Mouse (Mus musculus) adrenal gland, postnatal 0 days (tissue): ENCODE measurements around the gene Ugt2b37. TPM values are rescaled to one million over a fixed set of nuclear protein-coding genes. Genes with fewer than 3 reads are reported as not detected.

Experiments used
- polyA plus RNA-seq: library from polyadenylated mRNA; unstranded; fragments of >200 nt; fragmentation: Nextera tagmentation; extraction: Ambion mirVana; gene quantifications from 2 replicates; pipeline ENCODE4 v1.2.1, GENCODE M21; 2015

Gene Ugt2b37
- not detected in 2 replicates for polyA plus RNA-seq

DNA sequence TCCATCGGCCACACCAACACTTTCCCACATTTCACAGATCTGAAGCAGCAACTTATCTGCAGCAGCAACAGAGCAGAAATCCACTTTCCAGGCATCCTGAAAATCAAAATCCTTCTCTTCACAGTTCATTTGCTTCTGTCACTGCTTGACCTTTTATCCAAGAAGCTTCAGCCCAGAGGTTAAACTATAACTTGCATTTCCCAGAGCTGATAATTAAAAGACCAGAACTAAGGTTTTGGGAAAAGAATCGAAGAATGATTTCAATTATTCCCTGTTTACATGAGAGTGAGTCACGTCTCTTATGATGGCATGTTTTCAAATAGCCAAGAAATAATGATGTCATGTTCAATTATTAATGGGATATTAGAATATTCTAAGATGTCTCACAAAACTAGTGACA, at the start of gene Ugt2b37:
Ugt2b37 (minus strand) TSS at position 129 of the 400 bp plus-strand sequence.

Other genes starting within 250 kb of the Ugt2b37 start
- gene Ugt2b36, start 162.2 kb downstream of the Ugt2b37 start, polyA plus RNA-seq = 0.23 and 0.43 TPM in 2 replicates
- 2.7 and 5.0 TPM in 2 replicates for gene Ugt2b5, start 114.5 kb downstream of the Ugt2b37 start, polyA plus RNA-seq
- not detected in 2 replicates for gene Ugt2a3, start 82.4 kb upstream of the Ugt2b37 start, polyA plus RNA-seq
- not detected in 2 replicates for gene Ugt2b38, start 169.4 kb upstream of the Ugt2b37 start, polyA plus RNA-seq
- gene Ugt2a2, start 227.5 kb upstream of the Ugt2b37 start, polyA plus RNA-seq = not detected in 2 replicates
- gene Gm43638, start 232.0 kb upstream of the Ugt2b37 start, polyA plus RNA-seq = not detected in 2 replicates
- gene Ugt2a1, start 236.1 kb upstream of the Ugt2b37 start, polyA plus RNA-seq = not detected in 2 replicates